In the genomic region with DNA sequence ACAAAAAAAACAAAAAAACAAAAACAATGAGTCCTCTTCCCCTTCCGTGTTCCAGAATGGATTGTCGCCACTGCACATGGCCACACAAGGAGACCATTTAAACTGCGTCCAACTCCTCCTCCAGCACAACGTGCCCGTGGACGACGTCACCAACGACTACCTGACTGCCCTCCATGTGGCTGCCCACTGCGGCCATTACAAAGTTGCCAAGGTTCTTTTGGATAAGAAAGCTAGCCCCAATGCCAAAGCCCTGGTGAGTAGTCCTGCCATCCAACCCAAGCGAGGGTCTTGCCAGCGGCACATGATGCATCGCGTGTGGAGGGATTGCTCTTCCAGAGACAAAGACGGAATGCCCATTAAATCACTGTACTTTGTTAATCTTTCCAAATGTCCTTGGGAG, we compare ENCODE assay signal across 13 mouse cellular contexts.
DNase-seq lines count a peak whose midpoint lies in the region; ATAC-seq and TF ChIP-seq lines count a peak whose summit lies in the region.
"Had no signal": no experiment of that assay in that cellular context is flagged by ENCODE, and none has a peak within 500 bp of the region (broad histone marks: within the 10 kb centered on the region; RNA-seq: fewer than 3 reads in every experiment).

No protein-coding gene starts in this region.

- no peaks in the 10 kb centered on the region for H3K27me3 ChIP-seq in heart, adult 2 months (ENCODE audit: control insufficient read depth, insufficient read depth, low read length)
- no peaks in the 10 kb centered on the region for H3K27me3 ChIP-seq in heart, embryonic 12.5 days (replicated peaks)
- no peaks in the 10 kb centered on the region for H3K27me3 ChIP-seq in liver, postnatal 0 days (ENCODE audit: insufficient read depth, low read length)
- H3K27me3 ChIP-seq: CH12.LX, Patski had no signal

- no peak for TF ChIP-seq EP300 in heart, adult 2 months (IDR thresholded peaks at IDR 0.05; ENCODE audit: insufficient read depth, low read depth, low read length)
- TF ChIP-seq EP300 in liver, postnatal 0 days (IDR thresholded peaks at IDR 0.05; ENCODE audit: low read depth), result no peak

- H3K9ac ChIP-seq in heart, adult 2 months (ENCODE audit: low read depth, low read length), result no peak overlapping the region
- no peak overlapping the region for H3K9ac ChIP-seq in heart, embryonic 12.5 days
- no peak overlapping the region for H3K9ac ChIP-seq in liver, postnatal 0 days (replicated peaks)
- H3K9ac ChIP-seq: hindbrain, embryonic 14.5 days; liver, embryonic 14.5 days had no signal

- intact Hi-C loops in heart, adult 2 months (cut with DNase I), result loop anchor here (1.0 to 5.0 kb wide), 4 partner anchors 19 to 426 kb away; a partner anchor contains a TSS

- H3K9me3 ChIP-seq in heart, embryonic 12.5 days (replicated peaks), result no peaks in the 10 kb centered on the region
- H3K9me3 ChIP-seq in liver, postnatal 0 days (ENCODE audit: low read length), result no peaks in the 10 kb centered on the region

- peak overlapping the region; percentile 78 for H3K27ac ChIP-seq in heart, adult 2 months
- H3K27ac ChIP-seq in heart, embryonic 12.5 days (ENCODE audit: poor library complexity, severe bottlenecking), result no peak overlapping the region; the same call in 1 of the 2 replicates
- H3K27ac ChIP-seq in liver, postnatal 0 days (ENCODE audit: low read depth), result no peak overlapping the region
- H3K27ac ChIP-seq: hindbrain, embryonic 14.5 days; kidney, postnatal 0 days; liver, embryonic 14.5 days had no signal

- no peak for TF ChIP-seq POLR2A in heart, adult 2 months (IDR thresholded peaks at IDR 0.05; ENCODE audit: insufficient read depth, low read depth, low read length)

- peak; percentile 39 to 54 for DNase-seq in heart, adult 2 months
- peak; percentile 19 for DNase-seq in ovary, postnatal 36 days (ENCODE audit: low spot score)
- DNase-seq in ovary, adult 18-20 months (ENCODE audit: low spot score), result no peak
- peak; percentile 48 for DNase-seq in cerebellum, adult 8-10 months
- DNase-seq in liver, postnatal 0 days, result no peak
- DNase-seq in lung, postnatal 10 days, result no peak
- DNase-seq in spleen, adult 12 weeks (ENCODE audit: low spot score), result no peak

- no peak for TF ChIP-seq CTCF in heart, adult 2 months (IDR thresholded peaks at IDR 0.05)
- TF ChIP-seq CTCF in liver, postnatal 0 days (IDR thresholded peaks at IDR 0.05; ENCODE audit: low read depth), result no peak

- no peak overlapping the region for H3K4me2 ChIP-seq in heart, embryonic 12.5 days
- H3K4me2 ChIP-seq in liver, postnatal 0 days (ENCODE audit: low read depth, low read length), result no peak overlapping the region
- H3K4me2 ChIP-seq: hindbrain, embryonic 14.5 days had no signal

- no peaks in the 10 kb centered on the region for H3K36me3 ChIP-seq in heart, adult 2 months (ENCODE audit: control insufficient read depth, insufficient read depth, low read length)
- peaks cover 40% of the 10 kb centered on the region for H3K36me3 ChIP-seq in heart, embryonic 12.5 days
- H3K36me3 ChIP-seq in liver, postnatal 0 days (replicated peaks; ENCODE audit: insufficient read depth, low read length), result no peaks in the 10 kb centered on the region

- H3K4me3 ChIP-seq in heart, adult 2 months, result no peak overlapping the region
- no peak overlapping the region for H3K4me3 ChIP-seq in heart, embryonic 12.5 days
- no peak overlapping the region for H3K4me3 ChIP-seq in liver, postnatal 0 days (ENCODE audit: low read depth, low read length)

- 59% methylated on average over 14 of the region's 14 CpGs for WGBS in heart, adult 2 months
- WGBS in heart, embryonic 12.5 days, result 91% methylated on average over 14 of the region's 14 CpGs
- 83% methylated on average over 14 of the region's 14 CpGs for WGBS in liver, postnatal 0 days (ENCODE audit: insufficient replicate concordance)

- ATAC-seq in heart, embryonic 12.5 days (ENCODE audit: insufficient number of reproducible peaks, low FRiP score), result no peak
- ATAC-seq in liver, postnatal 0 days, result no peak
- ATAC-seq: Patski had no signal

- peaks cover 6% of the 10 kb centered on the region for H3K4me1 ChIP-seq in heart, adult 2 months (ENCODE audit: control insufficient read depth, insufficient read depth, low read length)
- peaks cover 22% of the 10 kb centered on the region for H3K4me1 ChIP-seq in heart, embryonic 12.5 days (replicated peaks)
- H3K4me1 ChIP-seq in liver, postnatal 0 days (ENCODE audit: insufficient read depth), result no peaks in the 10 kb centered on the region

- no peaks in the 10 kb centered on the region for H3K79me2 ChIP-seq in heart, adult 2 months (replicated peaks; ENCODE audit: control insufficient read depth, insufficient read depth, low read length)

Comparison
In these comparisons a context has a peak if more than half of its experiments do, and no peak if none do; other contexts are left out.
1. DNase-seq: peak in heart, adult 2 months (2 of 2), ovary, postnatal 36 days (single experiment) and cerebellum, adult 8-10 months (single experiment); none in ovary, adult 18-20 months (single experiment), liver, postnatal 0 days (single experiment), lung, postnatal 10 days (single experiment) and spleen, adult 12 weeks (single experiment).